Mouse (Mus musculus): Measurements from ENCODE around the gene Pdlim5. TPM values are rescaled to one million over a fixed set of nuclear protein-coding genes. Genes with fewer than 3 reads are reported as not detected.

Pdlim5 gene
- polyA plus RNA-seq, 1 experiment, result 19.9 TPM

DNA sequence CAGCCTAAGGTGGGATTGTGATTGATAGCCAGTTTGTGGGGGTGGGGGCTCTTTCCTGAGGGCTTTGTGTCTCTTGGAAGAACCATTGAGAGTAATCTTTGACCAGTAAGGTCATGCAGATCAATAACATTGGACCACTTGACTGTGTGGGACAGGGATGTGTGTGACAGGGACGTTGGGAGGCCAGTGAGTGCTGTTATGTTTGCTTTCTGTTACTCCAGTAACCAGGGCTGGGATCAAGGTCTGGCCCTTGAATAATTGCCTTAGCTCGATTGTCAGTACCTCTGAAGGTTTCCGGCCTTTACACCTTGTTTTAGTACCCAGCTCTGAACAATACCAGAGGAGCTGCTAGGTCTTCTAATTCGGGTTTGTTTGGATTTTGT, 39.3 kb upstream of the Pdlim5 start:
- Histone ChIP-seq H3K27ac (ENCODE audit: insufficient read depth, low read length) (no peak overlapping the region), H3K4me3 (ENCODE audit: insufficient read depth, low read length) (no peak overlapping the region), H3K4me1 (ENCODE audit: control insufficient read depth, insufficient read depth, low read length) (no peaks in the 10 kb centered on the region)
- TF ChIP-seq POLR2A (IDR thresholded peaks at IDR 0.05; ENCODE audit: extremely low read depth, insufficient read depth, low read length), result no peak
- TF ChIP-seq CTCF (IDR thresholded peaks at IDR 0.05; ENCODE audit: extremely low read depth, insufficient read depth, low read length), result no peak

DNA sequence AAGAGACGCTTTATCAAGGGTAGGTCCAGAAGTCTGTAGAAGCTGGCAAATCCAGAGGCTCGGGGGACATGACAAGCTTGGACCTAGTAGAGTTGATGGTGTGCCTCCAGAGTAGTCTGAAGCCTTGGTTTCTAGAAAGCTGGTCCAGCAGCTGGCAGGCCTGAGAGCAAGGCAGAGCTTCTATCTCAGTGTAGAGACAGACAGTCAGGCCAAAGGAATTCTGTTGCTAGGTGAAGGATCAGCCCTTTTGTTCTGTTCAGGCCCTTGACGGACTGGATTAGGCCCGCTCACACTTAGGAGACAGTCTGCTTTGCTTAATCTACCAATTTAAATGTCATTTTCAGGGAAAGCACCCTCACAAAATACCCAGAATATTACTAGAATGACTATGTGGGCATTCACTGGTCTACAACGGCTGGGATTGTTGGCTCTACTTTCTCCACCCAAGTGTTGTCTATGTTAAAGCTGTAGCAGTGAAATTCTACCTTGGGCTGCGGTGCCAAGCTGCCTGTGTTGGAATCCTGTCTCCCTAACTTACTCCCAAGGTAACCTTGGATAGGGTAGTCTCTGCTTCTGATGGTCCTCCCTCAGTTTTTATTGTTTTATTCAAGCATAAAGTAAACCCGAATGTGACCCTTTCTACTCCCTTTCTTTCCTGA, 38.8 kb upstream of the Pdlim5 start:
- Histone ChIP-seq H3K27ac (ENCODE audit: insufficient read depth, low read length) (no peak overlapping the region), H3K4me3 (ENCODE audit: insufficient read depth, low read length) (no peak overlapping the region), H3K4me1 (ENCODE audit: control insufficient read depth, insufficient read depth, low read length) (no peaks in the 10 kb centered on the region)
- TF ChIP-seq CTCF (IDR thresholded peaks at IDR 0.05; ENCODE audit: extremely low read depth, insufficient read depth, low read length) (no peak), POLR2A (IDR thresholded peaks at IDR 0.05; ENCODE audit: extremely low read depth, insufficient read depth, low read length) (no peak)

DNA sequence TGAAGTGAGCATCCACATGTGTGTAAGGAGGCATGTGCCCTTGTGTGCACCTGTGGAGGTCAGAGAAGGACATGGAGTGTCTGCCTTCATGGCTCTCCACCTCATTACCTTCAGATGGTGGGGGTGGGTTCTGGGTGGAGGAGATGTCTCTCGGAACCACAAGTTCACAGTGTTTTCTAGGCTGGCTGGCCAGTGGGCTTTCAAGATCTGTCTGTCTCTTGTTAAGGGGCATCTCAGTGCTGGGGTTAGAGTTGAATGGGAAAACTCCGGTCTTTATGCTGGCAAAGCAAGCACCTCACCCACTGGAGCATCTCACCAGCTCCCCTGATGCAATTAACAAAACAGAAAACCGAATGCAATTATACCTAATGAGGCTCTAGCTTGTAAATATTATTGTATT, 36.0 kb upstream of the Pdlim5 start:
- Histone ChIP-seq H3K27ac (ENCODE audit: insufficient read depth, low read length) (no peak overlapping the region), H3K4me1 (ENCODE audit: control insufficient read depth, insufficient read depth, low read length) (no peaks in the 10 kb centered on the region), H3K4me3 (ENCODE audit: insufficient read depth, low read length) (no peak overlapping the region)
- TF ChIP-seq POLR2A (IDR thresholded peaks at IDR 0.05; ENCODE audit: extremely low read depth, insufficient read depth, low read length) (no peak), CTCF (IDR thresholded peaks at IDR 0.05; ENCODE audit: extremely low read depth, insufficient read depth, low read length) (no peak)

DNA sequence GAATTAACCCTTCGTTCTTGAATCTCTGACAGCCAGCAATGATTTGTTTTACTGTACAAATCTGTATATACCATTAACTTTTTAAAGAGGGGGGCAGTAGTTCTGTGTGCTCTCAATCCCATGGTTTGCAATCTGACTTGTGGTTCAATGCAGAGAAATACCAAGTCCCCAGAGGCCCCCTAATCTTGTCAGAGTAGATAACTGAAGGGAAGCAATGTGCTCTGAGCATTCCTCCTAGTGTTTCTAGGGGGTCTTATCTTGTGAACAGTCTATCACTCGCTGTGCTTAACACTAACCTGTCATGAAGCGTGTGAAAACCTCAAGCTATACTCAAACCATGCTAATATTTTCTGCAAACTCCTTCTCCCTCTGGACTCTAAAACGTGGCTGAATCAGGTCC, 34.6 kb upstream of the Pdlim5 start:
- Histone ChIP-seq H3K4me1 (ENCODE audit: control insufficient read depth, insufficient read depth, low read length) (no peaks in the 10 kb centered on the region), H3K27ac (ENCODE audit: insufficient read depth, low read length) (no peak overlapping the region), H3K4me3 (ENCODE audit: insufficient read depth, low read length) (no peak overlapping the region)
- no peak for TF ChIP-seq CTCF (IDR thresholded peaks at IDR 0.05; ENCODE audit: extremely low read depth, insufficient read depth, low read length)
- no peak for TF ChIP-seq POLR2A (IDR thresholded peaks at IDR 0.05; ENCODE audit: extremely low read depth, insufficient read depth, low read length)

DNA sequence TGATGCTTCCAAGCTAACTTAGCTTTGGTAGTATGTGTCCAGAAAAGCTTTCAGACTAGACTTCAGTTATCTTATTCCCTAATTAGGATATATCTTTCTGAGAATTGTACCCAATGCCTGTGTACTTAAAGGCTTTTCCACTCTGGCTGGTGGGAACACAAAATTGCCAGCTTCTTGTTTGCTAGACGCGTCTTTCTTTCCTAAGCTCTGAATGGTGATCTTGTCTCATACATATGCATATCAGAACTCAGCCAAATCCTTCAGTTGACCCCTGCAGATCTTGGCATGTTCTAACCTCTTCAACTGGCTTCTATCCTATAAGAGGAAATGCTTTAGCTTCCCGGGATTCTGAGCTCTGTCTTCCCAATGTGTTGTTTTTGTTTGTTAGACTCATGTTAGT, 31.3 kb upstream of the Pdlim5 start:
- Histone ChIP-seq H3K4me1 (ENCODE audit: control insufficient read depth, insufficient read depth, low read length) (no peaks in the 10 kb centered on the region), H3K27ac (ENCODE audit: insufficient read depth, low read length) (no peak overlapping the region), H3K4me3 (ENCODE audit: insufficient read depth, low read length) (no peak overlapping the region)
- TF ChIP-seq POLR2A (IDR thresholded peaks at IDR 0.05; ENCODE audit: extremely low read depth, insufficient read depth, low read length) (no peak), CTCF (IDR thresholded peaks at IDR 0.05; ENCODE audit: extremely low read depth, insufficient read depth, low read length) (no peak)

DNA sequence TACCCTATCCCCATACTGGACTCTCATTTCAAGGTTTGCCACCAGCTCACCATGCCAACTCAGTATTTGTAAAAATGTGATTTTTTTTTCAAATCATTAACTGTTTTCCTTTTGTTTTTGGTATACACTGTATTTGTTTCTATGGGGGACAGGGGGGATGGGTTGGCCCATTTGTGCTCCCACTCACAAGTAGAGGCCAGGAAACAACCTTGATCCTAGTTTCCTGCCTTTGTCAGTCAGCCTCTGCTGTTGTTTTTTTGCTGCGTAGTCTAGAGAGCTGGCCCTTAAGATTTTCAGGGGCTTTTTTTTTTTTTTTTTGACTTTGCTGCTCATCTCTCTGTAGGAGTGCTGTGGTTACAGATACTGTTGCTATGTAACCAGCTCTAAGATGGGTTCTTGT, 28.6 kb upstream of the Pdlim5 start:
- TF ChIP-seq POLR2A (IDR thresholded peaks at IDR 0.05; ENCODE audit: extremely low read depth, insufficient read depth, low read length), result no peak
- no peak for TF ChIP-seq CTCF (IDR thresholded peaks at IDR 0.05; ENCODE audit: extremely low read depth, insufficient read depth, low read length)

DNA sequence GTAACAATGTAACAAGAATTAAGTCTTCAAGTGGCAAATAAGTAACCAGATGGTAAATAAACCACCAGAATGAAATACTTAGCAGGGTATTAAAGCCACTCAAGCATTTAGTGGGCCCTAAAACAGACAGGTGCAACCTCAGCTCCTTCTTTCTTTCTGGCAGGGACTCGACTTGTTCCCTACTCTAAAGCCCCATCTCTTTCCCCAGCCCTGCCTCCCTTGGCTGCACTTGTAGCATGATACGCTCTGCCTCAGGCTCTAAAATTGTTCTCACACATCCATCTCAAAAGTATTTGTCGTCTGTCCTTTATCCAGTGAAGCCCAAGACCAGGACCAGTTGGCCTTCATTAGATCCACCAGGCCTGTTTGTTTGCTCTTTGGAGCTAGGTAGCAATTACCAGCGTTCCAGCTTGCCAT, 28.0 kb upstream of the Pdlim5 start:
- H3K27ac ChIP-seq (ENCODE audit: insufficient read depth, low read length), result no peak overlapping the region
- H3K4me1 ChIP-seq (ENCODE audit: control insufficient read depth, insufficient read depth, low read length), result no peaks in the 10 kb centered on the region
- H3K4me3 ChIP-seq (ENCODE audit: insufficient read depth, low read length), result no peak overlapping the region
- TF ChIP-seq CTCF (IDR thresholded peaks at IDR 0.05; ENCODE audit: extremely low read depth, insufficient read depth, low read length) (no peak), POLR2A (IDR thresholded peaks at IDR 0.05; ENCODE audit: extremely low read depth, insufficient read depth, low read length) (no peak)

More for the DNA sequence above, 28.6 kb upstream of the Pdlim5 start:
- Histone ChIP-seq H3K4me1 (ENCODE audit: control insufficient read depth, insufficient read depth, low read length) (no peaks in the 10 kb centered on the region), H3K4me3 (ENCODE audit: insufficient read depth, low read length) (no peak overlapping the region), H3K27ac (ENCODE audit: insufficient read depth, low read length) (no peak overlapping the region)

DNA sequence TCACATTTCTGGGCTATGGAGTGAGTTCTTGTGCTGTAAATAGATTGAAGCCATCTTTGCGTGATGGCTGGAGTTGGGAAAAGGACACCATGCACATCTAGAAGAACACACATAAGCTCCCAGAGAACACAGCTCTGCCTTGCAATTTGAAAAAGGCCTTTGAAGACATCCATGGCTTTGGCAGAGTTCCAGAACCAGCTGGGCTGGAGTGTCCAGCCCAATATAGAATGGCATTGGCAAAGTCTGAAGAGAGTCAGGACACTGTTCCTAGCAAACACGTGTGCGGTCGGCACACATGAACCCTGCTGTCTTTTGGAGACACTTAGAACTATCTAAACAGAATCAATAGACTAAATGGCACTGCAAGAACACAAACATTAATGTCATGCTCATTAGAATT, 26.7 kb upstream of the Pdlim5 start:
- no peak overlapping the region for H3K4me3 ChIP-seq (ENCODE audit: insufficient read depth, low read length)
- no peak for TF ChIP-seq POLR2A (IDR thresholded peaks at IDR 0.05; ENCODE audit: extremely low read depth, insufficient read depth, low read length)
- TF ChIP-seq CTCF (IDR thresholded peaks at IDR 0.05; ENCODE audit: extremely low read depth, insufficient read depth, low read length), result no peak
- H3K27ac ChIP-seq (ENCODE audit: insufficient read depth, low read length), result no peak overlapping the region
- no peaks in the 10 kb centered on the region for H3K4me1 ChIP-seq (ENCODE audit: control insufficient read depth, insufficient read depth, low read length)

DNA sequence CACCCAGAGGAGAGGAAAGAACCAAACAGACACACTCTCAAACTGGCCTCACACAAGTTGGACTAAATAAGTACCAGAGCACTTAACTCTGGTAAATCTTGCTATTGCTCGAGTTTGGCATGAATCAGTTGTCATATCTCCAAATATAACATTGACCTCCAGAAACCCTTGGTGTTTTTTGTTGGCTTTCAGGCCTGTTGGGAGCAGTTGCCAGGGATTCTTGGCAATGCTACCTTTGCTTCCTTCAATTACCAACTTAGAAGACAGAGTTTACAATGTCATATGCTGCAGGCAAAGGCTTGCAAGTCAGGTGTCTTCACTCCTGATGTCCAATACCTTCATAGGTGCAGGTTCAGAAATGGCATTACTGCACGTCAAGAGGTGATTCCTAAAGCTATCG, 26.0 kb upstream of the Pdlim5 start:
- Histone ChIP-seq H3K27ac (ENCODE audit: insufficient read depth, low read length) (no peak overlapping the region), H3K4me1 (ENCODE audit: control insufficient read depth, insufficient read depth, low read length) (no peaks in the 10 kb centered on the region), H3K4me3 (ENCODE audit: insufficient read depth, low read length) (no peak overlapping the region)
- TF ChIP-seq CTCF (IDR thresholded peaks at IDR 0.05; ENCODE audit: extremely low read depth, insufficient read depth, low read length) (no peak), POLR2A (IDR thresholded peaks at IDR 0.05; ENCODE audit: extremely low read depth, insufficient read depth, low read length) (no peak)

DNA sequence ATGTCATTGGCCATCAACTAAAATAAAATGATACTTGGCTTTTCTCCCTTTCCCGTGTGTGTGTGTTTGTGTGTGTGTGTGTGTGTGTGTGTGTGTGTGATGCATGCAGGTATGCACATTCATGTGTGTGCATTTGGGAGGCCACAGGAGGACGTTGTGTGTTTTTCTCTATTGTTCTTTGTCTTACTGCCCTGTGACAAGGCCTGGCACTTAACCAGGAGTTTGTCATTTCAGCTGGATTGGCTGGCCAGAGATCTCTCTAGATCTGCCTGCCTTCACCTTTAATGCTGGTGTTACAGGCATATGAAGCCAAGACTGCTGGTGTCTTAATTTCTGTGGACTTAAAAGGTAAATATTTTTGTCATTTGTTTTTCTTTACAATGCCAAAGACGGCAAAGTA, 22.5 kb upstream of the Pdlim5 start:
- Histone ChIP-seq H3K4me3 (ENCODE audit: insufficient read depth, low read length) (no peak overlapping the region), H3K4me1 (ENCODE audit: control insufficient read depth, insufficient read depth, low read length) (no peaks in the 10 kb centered on the region), H3K27ac (ENCODE audit: insufficient read depth, low read length) (no peak overlapping the region)
- no peak for TF ChIP-seq CTCF (IDR thresholded peaks at IDR 0.05; ENCODE audit: extremely low read depth, insufficient read depth, low read length)
- no peak for TF ChIP-seq POLR2A (IDR thresholded peaks at IDR 0.05; ENCODE audit: extremely low read depth, insufficient read depth, low read length)

Data from cortical plate, adult 2 months (tissue).